Mouse (Mus musculus) forebrain, embryonic 13.5 days (tissue): ENCODE measurements at regions not wholly inside any gene's neighbourhood (a gene's known extent, or its start where the extent isn't known, plus 50 kb on each side); places are given as distances from the start of the nearest gene placed in this dataset.

Source experiments
- ATAC-seq: fragments of 200-750 bp; cut with Nextera tagmentation; 2 replicates; pipeline ENCODE4 v1.8.0; 2017
- H3K27ac ChIP-seq: fragments of 300-500 bp; sonication (generic); 2 replicates; pipeline ENCODE4 v1.5.1; 2015; ENCODE audit warnings: inconsistent platforms, mild to moderate bottlenecking, moderate library complexity
- H3K27me3 ChIP-seq: fragments of 300-500 bp; sonication (generic); 2 replicates; pipeline ENCODE4 v1.6.1; 2015; ENCODE audit warnings: mild to moderate bottlenecking, inconsistent platforms
- H3K36me3 ChIP-seq: fragments of 300-500 bp; sonication (generic); 2 replicates; pipeline ENCODE4 v1.6.1; 2015; ENCODE audit warnings: mild to moderate bottlenecking, inconsistent platforms; ENCODE audit not compliant: poor library complexity, severe bottlenecking
- H3K4me1 ChIP-seq: fragments of 300-500 bp; sonication (generic); 2 replicates; pipeline ENCODE4 v1.6.1; 2015; ENCODE audit warnings: inconsistent platforms
- H3K4me2 ChIP-seq: fragments of 300-500 bp; sonication (generic); 2 replicates; pipeline ENCODE4 v1.6.1; 2015; ENCODE audit warnings: inconsistent platforms, mild to moderate bottlenecking, moderate library complexity
- H3K4me3 ChIP-seq: fragments of 300-500 bp; sonication (generic); 2 replicates; pipeline ENCODE4 v1.5.1; 2015; ENCODE audit warnings: mild to moderate bottlenecking, inconsistent platforms
- H3K9ac ChIP-seq: fragments of 300-500 bp; sonication (generic); 2 replicates; pipeline ENCODE4 v1.6.1; 2015; ENCODE audit warnings: mild to moderate bottlenecking, inconsistent platforms
- H3K9me3 ChIP-seq: fragments of 300-500 bp; sonication (generic); replicated peaks from 2 replicates; pipeline ENCODE4 v1.6.1; 2016; ENCODE audit warnings: inconsistent platforms
- WGBS: fragments of 180-500 bp; shearing (Covaris S2); methylation state at CpG from one replicate; pipeline ENCODE4 v1.1.7; 2015; 5-methylcytosine and 5-hydroxymethylcytosine counted together

GRCm38 (mm10) chr8:89727252-89727651, 620.9 kb downstream of the Tox3 start:
- Histone ChIP-seq H3K27ac (no peak overlapping the region), H3K36me3 (no peaks in the 10 kb centered on the region), H3K27me3 (no peaks in the 10 kb centered on the region), H3K4me3 (no peak overlapping the region), H3K9me3 (no peaks in the 10 kb centered on the region), H3K4me1 (no peaks in the 10 kb centered on the region), H3K9ac (no peak overlapping the region), H3K4me2 (no peak overlapping the region)
- 94% methylated on average over 6 of the region's 6 CpGs for WGBS
- no peak for ATAC-seq

- Histone ChIP-seq H3K27me3 (no peaks in the 10 kb centered on the region), H3K4me1 (no peaks in the 10 kb centered on the region), H3K4me3 (no peak overlapping the region), H3K36me3 (no peaks in the 10 kb centered on the region), H3K4me2 (no peak overlapping the region), H3K9me3 (no peaks in the 10 kb centered on the region), H3K9ac (no peak overlapping the region), H3K27ac (no peak overlapping the region)
- WGBS, result 90% methylated on average over 5 of the region's 5 CpGs
- no peak for ATAC-seq
These were observed 626.3 kb downstream of the Tox3 start for GRCm38 (mm10) chr8:89721684-89722305.

- ATAC-seq, result no peak
- H3K9ac ChIP-seq, result no peak overlapping the region
- no peaks in the 10 kb centered on the region for H3K9me3 ChIP-seq
- H3K36me3 ChIP-seq, result no peaks in the 10 kb centered on the region
- H3K4me2 ChIP-seq, result no peak overlapping the region
- H3K4me1 ChIP-seq, result no peaks in the 10 kb centered on the region
- H3K4me3 ChIP-seq, result no peak overlapping the region
- H3K27me3 ChIP-seq, result no peaks in the 10 kb centered on the region
- no peak overlapping the region for H3K27ac ChIP-seq
- 74% methylated on average over 6 of the region's 6 CpGs for WGBS
These were observed 634.3 kb downstream of the Tox3 start for GRCm38 (mm10) chr8:89713880-89714279.

- Histone ChIP-seq H3K4me2 (no peak overlapping the region), H3K4me1 (no peaks in the 10 kb centered on the region), H3K27ac (no peak overlapping the region), H3K9me3 (no peaks in the 10 kb centered on the region), H3K27me3 (no peaks in the 10 kb centered on the region), H3K9ac (no peak overlapping the region), H3K4me3 (no peak overlapping the region), H3K36me3 (no peaks in the 10 kb centered on the region)
- 79% methylated on average over 5 of the region's 5 CpGs for WGBS
- no peak for ATAC-seq
These were observed 640.7 kb downstream of the Tox3 start for GRCm38 (mm10) chr8:89707341-89707928.

- H3K4me1 ChIP-seq, result no peaks in the 10 kb centered on the region
- no peak overlapping the region for H3K4me2 ChIP-seq
- no peaks in the 10 kb centered on the region for H3K36me3 ChIP-seq
- no peak overlapping the region for H3K9ac ChIP-seq
- 96% methylated on average over 6 of the region's 6 CpGs for WGBS
- no peaks in the 10 kb centered on the region for H3K9me3 ChIP-seq
- ATAC-seq, result no peak
- no peak overlapping the region for H3K27ac ChIP-seq
- no peak overlapping the region for H3K4me3 ChIP-seq
- H3K27me3 ChIP-seq, result no peaks in the 10 kb centered on the region
These were observed 641.7 kb upstream of the Sall1 start for GRCm38 (mm10) chr8:89685696-89686095.

GRCm38 (mm10) chr8:89680937-89681336, 637.0 kb upstream of the Sall1 start:
- H3K9me3 ChIP-seq, result no peaks in the 10 kb centered on the region
- H3K36me3 ChIP-seq, result no peaks in the 10 kb centered on the region
- H3K27me3 ChIP-seq, result no peaks in the 10 kb centered on the region
- WGBS, result 89% methylated on average over 4 of the region's 4 CpGs
- H3K4me1 ChIP-seq, result peaks cover 6% of the 10 kb centered on the region; the same call in 1 of the 2 replicates
- H3K4me3 ChIP-seq, result no peak overlapping the region
- no peak for ATAC-seq
- H3K9ac ChIP-seq, result no peak overlapping the region
- H3K27ac ChIP-seq, result no peak overlapping the region
- no peak overlapping the region for H3K4me2 ChIP-seq

GRCm38 (mm10) chr8:89680341-89680740, 636.4 kb upstream of the Sall1 start:
- Histone ChIP-seq H3K27me3 (no peaks in the 10 kb centered on the region), H3K36me3 (no peaks in the 10 kb centered on the region)
- 67% methylated on average over 5 of the region's 5 CpGs for WGBS

GRCm38 (mm10) chr8:89679551-89679950, 635.6 kb upstream of the Sall1 start:
- ATAC-seq, result no peak
- Histone ChIP-seq H3K27ac (no peak overlapping the region), H3K4me2 (no peak overlapping the region), H3K9ac (no peak overlapping the region), H3K27me3 (no peaks in the 10 kb centered on the region), H3K4me1 (peaks cover 6% of the 10 kb centered on the region; the same call in 1 of the 2 replicates), H3K4me3 (no peak overlapping the region), H3K36me3 (no peaks in the 10 kb centered on the region), H3K9me3 (no peaks in the 10 kb centered on the region)
- WGBS, result 27% methylated on average over 4 of the region's 4 CpGs

More at GRCm38 (mm10) chr8:89680341-89680740, 636.4 kb upstream of the Sall1 start:
- no peak overlapping the region for H3K4me2 ChIP-seq
- H3K4me1 ChIP-seq, result peaks cover 6% of the 10 kb centered on the region; the same call in 1 of the 2 replicates
- no peak overlapping the region for H3K27ac ChIP-seq
- H3K4me3 ChIP-seq, result no peak overlapping the region
- ATAC-seq, result no peak
- no peaks in the 10 kb centered on the region for H3K9me3 ChIP-seq
- no peak overlapping the region for H3K9ac ChIP-seq

- ATAC-seq, result no peak
- Histone ChIP-seq H3K36me3 (no peaks in the 10 kb centered on the region), H3K27ac (no peak overlapping the region), H3K9me3 (no peaks in the 10 kb centered on the region), H3K4me2 (no peak overlapping the region), H3K4me1 (peaks cover 6% of the 10 kb centered on the region; the same call in 1 of the 2 replicates), H3K4me3 (no peak overlapping the region), H3K9ac (no peak overlapping the region), H3K27me3 (no peaks in the 10 kb centered on the region)
- 18% methylated on average over 5 of the region's 5 CpGs for WGBS
These were observed 633.3 kb upstream of the Sall1 start for GRCm38 (mm10) chr8:89677266-89677665.

- ATAC-seq, result 0 out of 2 replicates have a peak, but pooled peaks have one; percentile 8
- 80% methylated on average over 4 of the region's 4 CpGs for WGBS
These were observed 629.9 kb upstream of the Sall1 start for GRCm38 (mm10) chr8:89673911-89674310.

GRCm38 (mm10) chr8:89672631-89673030, 628.7 kb upstream of the Sall1 start:
- Histone ChIP-seq H3K27me3 (no peaks in the 10 kb centered on the region), H3K9ac (no peak overlapping the region), H3K27ac (no peak overlapping the region), H3K4me3 (no peak overlapping the region), H3K4me2 (no peak overlapping the region), H3K9me3 (no peaks in the 10 kb centered on the region), H3K36me3 (no peaks in the 10 kb centered on the region), H3K4me1 (no peaks in the 10 kb centered on the region)
- WGBS, result 73% methylated on average over 5 of the region's 5 CpGs
- ATAC-seq, result no peak

More at GRCm38 (mm10) chr8:89673911-89674310, 629.9 kb upstream of the Sall1 start:
- no peak overlapping the region for H3K4me3 ChIP-seq
- H3K4me2 ChIP-seq, result no peak overlapping the region
- H3K4me1 ChIP-seq, result no peaks in the 10 kb centered on the region
- no peak overlapping the region for H3K9ac ChIP-seq
- H3K36me3 ChIP-seq, result no peaks in the 10 kb centered on the region
- H3K27ac ChIP-seq, result no peak overlapping the region
- no peaks in the 10 kb centered on the region for H3K27me3 ChIP-seq
- H3K9me3 ChIP-seq, result no peaks in the 10 kb centered on the region

- Histone ChIP-seq H3K4me3 (no peak overlapping the region), H3K27me3 (peaks cover 4% of the 10 kb centered on the region; the same call in 1 of the 2 replicates), H3K4me2 (no peak overlapping the region), H3K9ac (no peak overlapping the region), H3K9me3 (no peaks in the 10 kb centered on the region), H3K4me1 (no peaks in the 10 kb centered on the region), H3K36me3 (no peaks in the 10 kb centered on the region), H3K27ac (no peak overlapping the region)
- WGBS, result 94% methylated on average over 9 of the region's 9 CpGs
- ATAC-seq, result no peak
These were observed 621.1 kb upstream of the Sall1 start for GRCm38 (mm10) chr8:89664911-89665689.
